Mouse (Mus musculus): ENCODE measurements at regions not wholly inside any gene's neighbourhood (a gene's known extent, or its start where the extent isn't known, plus 50 kb on each side); places are given as distances from the start of the nearest gene placed in this dataset.

- TF ChIP-seq CTCF (IDR thresholded peaks at IDR 0.05; ENCODE audit: low read depth, low read length) (peak; percentile 84), EP300 (IDR thresholded peaks at IDR 0.05; ENCODE audit: insufficient read depth, low read depth, low read length) (no peak)
Measured at GRCm38 (mm10) chr4:12240941-12241571, 69.2 kb upstream of the Fam92a start.

Data from ES-Bruce4 (cell line).